Mouse (Mus musculus) CD4-positive, CD25-positive, alpha-beta regulatory T cell, adult 4 months (primary cell): Measurements from ENCODE around the gene Fcho1. TPM values are rescaled to one million over a fixed set of nuclear protein-coding genes. Genes with fewer than 3 reads are reported as not detected.

Experiments used
- ATAC-seq: one replicate; pipeline ENCODE4 v1.8.0; 2017
- polyA plus RNA-seq, 2 experiments: library from polyadenylated mRNA; unstranded; fragments of 100-300 nt; shearing (Covaris generic); gene quantifications; one replicate each; pipeline ENCODE4 v1.2.1; 2017

The Fcho1 gene
- polyA plus RNA-seq, 2 experiments from 2014 or later: 40.4 to 46.7 TPM

DNA sequence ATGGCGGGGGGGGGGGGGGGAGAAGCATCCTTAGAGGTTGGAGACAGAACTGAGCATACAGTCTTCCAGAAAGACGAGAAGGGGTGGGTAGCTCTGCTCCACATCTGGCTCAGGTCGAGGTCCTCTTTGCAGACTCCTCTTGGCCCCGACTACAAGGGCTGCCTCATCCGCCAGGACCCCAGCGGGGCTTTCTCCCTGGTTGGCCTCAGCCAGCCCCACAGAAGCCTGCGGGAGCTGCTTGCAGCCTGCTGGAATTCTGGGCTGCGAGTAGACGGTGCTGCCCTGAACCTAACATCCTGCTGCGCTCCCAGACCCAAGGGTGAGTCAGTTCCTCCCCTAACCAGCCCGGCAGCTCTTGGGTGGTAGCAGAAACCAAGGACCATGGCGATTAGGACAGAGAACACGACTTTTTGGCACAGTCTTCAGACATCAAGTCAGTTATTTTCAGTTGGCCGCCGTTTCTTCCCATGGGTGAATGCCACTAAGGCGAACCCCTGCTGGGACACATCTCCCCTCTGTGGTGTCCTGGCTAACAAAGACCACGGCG is 44.1 kb downstream of the Fcho1 start:
- ATAC-seq: no peak

DNA sequence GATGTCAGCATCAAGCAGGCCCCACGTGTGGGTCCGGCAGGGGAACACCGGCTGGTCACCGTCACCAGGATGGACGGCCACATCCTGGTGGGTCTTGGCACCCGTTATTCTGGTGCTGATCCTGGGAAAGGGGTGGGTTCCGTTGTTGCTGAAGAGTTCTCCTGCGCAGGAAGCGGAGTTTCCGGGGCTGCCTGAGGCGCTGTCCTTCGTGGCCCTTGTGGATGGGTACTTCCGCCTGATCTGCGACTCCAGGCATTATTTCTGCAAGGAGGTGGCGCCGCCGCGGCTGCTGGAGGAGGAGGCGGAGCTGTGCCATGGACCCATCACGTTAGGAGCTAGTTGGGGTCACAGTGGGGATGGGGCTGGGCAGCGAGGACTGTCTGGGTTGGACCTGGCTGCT is 45.0 kb downstream of the Fcho1 start:
- no peak for ATAC-seq

DNA sequence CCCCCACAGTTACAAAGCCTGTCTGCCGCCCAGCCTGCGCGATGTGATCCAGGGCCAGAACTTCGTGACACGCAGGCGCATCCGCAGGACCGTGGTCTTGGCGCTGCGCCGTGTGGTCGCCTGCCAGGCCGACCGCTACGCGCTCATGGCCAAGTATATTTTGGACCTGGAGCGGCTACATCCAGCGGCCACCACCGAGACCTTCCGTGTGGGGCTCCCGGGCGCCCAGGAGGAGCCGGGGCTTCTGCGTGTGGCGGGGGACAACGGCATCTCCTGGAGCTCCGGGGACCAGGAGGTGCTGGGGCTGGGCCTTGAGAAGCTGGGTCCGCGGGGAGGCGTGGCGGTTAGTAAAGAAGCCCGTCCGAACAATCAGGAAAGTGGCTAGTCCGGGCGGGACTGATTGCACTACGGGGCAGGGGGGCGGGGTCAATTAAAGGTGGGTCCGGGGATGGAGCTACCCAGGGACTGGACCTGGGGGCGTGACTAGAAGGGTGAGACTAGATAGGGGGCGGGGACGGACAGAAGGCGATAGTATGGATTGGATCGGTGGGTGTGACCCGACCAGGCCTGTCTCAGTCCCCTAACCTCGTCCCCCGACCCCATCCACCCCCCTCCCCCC is 45.9 kb downstream of the Fcho1 start:
- ATAC-seq: no peak

DNA sequence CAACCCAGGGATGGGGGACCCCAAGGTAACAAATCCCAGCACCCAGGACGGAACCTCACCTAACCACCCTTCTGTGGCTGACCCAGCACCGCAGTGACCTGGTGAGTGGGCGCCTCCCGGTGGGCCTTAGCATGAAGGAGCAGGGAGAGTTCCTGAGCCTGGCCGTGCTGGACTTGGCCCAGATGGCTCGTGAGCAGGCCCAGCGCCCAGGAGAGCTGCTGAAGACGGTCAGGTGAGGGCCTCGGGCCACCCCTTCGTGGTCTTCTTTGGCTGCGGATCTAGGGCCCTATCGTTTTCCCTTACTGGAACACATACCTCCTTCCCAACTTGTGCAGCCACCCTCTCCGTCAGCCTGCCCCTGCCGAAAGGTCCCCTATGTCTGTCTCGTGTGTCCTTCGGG is 46.4 kb downstream of the Fcho1 start:
- ATAC-seq: no peak

DNA sequence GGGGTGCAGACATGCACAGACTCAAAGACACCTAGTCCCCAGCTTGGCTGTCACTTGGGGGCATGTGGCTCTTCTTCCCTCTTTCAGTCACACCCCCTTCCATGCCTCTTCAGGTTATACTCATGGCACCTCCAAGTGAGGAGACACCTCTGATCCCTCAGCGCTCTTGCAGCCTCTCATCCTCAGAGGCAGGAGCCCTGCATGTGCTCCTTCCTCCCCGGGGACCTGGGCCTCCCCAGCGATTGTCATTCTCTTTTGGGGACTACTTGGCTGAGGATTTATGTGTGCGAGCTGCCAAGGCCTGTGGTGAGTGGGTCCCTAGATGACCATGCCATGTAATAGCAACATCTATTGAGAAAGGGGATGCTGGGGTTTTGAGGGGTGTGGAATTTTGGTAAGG is 47.3 kb downstream of the Fcho1 start:
- no peak for ATAC-seq

DNA sequence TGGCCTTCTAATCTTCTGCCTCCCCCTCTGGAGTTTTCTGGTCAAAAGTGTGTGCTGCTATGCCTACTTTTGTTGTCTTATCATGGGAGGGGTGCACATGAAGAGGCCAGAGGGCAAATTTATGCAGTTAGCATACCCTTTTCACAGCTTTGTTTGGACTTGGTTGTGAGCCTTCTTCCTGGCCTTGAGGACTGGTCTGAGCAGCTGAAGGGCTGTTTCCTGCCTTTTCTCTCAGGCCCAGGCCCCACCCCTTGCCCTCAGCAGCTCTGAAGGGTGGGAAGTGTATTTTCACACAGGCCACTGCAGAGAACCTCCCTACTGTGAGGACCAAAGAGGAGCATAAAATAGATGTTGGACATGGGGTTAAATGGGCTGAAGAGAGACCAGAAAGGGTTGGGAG is 48.0 kb downstream of the Fcho1 start:
- ATAC-seq: no peak

DNA sequence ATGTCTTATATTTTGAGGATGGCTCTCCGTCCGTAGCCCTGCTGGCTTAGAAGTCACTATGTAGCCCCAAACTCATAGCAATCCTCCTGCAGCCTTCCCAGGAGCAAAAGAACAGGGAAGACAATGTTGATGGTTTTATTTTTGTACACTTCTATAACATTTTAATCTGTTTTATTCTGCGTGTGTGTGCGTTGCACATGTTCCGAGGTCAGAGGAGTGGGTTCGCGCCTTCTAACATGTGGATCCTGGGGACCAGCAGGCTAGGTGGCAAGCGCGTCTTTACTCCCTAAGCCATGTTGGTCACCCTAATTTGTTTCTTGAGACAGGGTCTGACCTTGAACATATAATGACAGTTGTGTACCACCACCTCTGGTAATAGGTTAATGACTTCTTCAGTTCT is 48.7 kb downstream of the Fcho1 start:
- ATAC-seq: no peak

DNA sequence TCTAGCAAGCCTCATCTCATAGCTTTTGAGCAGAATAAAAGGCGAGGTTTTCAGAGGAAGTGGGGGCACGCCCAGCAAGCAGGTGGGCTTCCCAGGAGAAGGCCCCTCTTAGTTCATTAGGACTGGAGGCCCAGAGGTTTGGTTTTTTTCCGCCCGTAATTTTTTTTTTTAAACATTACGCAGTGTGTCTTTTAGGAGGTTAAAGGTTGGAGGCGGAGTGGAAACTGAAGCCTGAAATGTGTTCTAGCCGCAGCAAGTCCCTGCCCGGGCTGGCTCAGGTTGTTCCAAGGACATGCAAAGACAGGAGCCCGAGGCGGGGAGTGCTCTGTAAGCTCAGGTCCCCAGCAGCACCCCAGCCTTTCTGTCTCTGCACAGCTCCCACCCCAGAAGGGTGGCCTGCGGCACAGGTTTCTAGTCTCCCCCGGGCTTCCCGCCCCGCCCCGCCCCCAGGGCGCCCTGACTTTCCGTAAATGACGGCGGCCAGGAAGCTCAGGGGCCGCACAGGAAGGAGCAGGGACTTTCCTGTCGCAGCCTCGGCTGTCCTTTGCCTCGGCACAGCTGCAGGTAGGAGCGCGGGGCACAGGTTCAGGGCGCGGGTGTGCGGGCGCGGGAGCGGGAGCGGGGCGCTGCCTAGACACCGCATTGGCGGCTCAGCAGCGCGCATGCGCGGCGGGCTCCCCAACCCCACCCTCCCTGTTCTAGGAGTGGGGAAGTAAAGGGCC is 49.3 kb downstream of the Fcho1 start, which contains the start of gene Jak3:
Gene Jak3 (plus strand): TSS at position 277 of the 722 bp plus-strand sequence.
- ATAC-seq: peak; percentile 74

DNA sequence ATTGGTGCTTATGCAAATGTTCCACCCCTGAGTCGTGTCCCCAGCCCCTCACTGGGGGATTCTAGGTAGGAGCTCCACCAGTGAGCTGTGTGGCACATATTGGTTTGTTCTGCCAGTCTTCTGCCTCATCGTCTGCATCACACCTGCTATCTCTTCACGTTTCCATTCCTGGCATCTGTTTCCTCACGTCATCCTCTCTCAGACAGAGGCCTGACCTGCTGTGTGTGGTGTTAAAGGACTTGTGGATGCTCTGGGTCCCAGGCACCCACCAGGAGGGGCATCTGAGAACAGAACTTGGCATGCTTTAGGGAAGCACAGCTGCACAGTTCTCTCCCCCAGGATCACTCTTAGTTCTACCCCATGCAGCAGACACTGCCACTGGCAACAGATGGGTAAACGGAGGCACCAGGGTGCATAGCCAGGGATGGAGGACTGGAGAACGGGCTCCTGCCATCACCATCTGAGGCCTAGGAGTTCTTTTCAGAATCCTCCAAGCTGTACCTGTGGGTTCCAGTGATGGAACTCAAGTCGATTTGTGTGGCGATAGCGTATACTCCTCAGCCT is 50.0 kb downstream of the Fcho1 start:
- ATAC-seq: no peak

DNA sequence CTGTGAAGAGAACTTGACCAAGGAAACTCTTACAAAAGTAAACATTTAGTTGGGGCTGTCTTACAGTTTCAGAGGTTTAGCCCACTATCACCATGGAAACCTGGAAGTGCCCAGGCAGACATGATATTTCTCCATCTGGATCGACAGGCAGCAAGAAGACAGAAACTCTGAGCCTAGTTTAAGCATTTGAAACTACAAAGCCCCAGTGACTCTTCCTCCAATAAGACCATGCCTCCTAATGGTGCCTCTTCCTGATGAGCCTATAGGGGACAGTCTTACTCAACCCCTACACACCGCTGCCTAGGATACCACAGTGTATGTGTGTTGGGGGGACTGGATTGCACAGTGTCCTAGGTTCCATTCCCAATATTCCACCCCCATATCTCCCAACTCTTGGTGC is 51.4 kb downstream of the Fcho1 start:
- ATAC-seq: no peak

DNA sequence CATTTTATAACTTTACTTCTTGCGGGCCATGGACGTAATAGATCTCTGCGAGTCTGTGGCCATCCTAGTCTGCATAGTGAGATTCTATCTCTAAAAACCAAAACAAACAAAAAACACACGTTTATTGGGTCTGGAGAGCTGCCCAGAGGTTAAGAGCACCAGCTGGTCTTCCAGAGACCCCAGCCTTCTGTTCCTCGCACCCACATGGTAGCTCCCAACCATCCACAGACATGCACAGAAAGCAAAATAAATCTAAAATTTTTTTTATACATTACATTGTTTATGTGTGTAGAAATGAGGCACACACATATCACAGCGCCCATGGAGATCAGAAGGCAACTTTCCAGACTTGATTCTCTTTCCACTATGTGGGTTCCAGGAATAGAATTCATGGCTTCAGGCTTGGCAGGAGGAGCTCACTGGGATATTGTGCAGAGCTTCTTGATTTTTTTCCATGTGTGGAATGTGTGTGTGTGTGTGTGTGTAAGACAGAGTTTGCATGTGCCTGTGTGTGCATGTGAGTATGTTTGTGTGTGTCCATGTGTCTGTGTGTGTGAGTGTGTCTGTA is 53.3 kb downstream of the Fcho1 start:
- ATAC-seq: no peak

DNA sequence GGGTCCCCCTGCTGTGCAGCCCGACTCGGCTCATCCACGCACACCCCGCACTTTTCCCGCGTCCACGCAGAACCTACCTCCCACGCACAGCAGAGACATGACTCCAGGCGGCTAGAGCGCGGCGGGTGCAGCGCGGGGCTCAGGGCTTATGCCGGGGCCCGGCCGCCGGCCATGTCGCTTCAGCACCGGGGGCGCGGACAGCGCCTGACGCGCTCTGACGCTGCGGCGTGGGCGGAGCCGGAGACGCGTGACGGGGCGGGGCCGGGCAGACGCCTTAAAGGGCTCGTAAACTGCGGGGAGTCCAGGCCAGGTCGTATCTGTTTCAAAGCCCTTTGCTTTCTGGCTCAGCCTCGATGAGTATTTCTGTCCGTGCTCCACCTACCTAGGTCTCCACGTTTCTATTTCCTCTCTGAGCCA is 54.0 kb downstream of the Fcho1 start, which contains the start of gene Unc13a:
Gene Unc13a (minus strand): TSS at position 209 of the 417 bp plus-strand sequence.
- ATAC-seq: peak; percentile 61

DNA sequence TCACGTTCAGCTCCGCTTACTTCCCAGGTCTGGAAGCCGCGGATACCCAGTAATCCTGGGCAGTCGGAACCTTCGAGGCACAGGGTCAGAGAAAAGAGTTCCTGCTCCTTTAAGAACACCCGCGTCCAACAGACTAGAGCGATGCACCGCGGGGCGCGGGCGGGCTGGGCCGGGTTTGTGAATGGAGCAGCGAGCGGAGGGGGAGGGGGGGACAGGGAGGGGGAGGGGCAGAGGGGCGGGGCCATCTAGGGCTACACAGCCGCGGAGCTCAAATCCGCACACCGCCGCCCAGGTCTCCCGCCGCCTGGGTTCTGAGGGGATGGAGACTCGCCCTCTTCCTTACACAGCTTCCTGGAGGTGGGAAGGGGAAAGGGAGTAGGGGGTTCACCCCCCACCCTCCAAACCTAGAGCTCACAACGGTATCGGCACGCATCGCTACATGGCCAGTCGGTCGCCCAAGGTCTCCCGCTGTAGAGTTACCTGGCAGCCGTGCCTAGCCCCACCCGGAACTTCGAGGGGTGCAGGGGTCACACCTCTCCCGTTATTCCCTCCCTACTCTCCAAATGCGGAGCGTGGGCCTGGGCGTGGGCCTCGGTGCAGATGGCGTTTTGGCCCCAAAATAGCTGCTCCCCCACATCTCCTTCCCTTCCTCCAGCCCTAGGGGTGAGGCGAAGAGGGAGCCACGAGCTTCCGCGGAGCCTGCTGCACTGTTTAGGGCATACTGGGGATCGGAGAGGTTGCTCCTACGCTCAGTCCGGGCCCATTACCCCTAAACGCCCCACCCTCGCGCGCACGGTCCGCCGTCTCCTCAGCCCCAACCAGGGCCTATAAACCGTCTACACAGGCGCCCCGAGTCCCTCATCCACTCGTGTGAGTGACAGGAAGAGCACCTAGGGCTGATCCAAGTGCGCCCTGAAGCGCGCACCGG is 54.6 kb downstream of the Fcho1 start:
- ATAC-seq: peak; percentile 21

DNA sequence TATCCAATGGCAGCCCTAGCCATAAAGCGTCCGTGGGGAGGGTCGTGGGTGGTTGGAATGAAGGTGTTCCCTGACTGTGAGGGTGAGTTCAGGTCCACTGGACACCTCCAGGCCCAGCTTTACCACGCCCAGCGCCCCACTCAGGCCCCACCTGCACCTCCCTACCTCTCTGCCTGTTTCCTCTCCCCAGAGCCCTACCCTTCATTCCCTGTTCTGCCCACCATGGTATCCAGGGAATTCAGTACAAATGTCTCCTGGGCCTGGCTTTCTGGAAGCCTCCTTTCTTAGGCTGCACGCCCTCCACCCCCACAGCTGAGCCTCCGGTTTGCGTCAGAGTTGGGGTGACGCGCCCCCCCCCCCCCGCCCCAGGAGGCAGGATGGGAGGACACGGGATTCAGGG is 55.3 kb downstream of the Fcho1 start:
- no peak for ATAC-seq

DNA sequence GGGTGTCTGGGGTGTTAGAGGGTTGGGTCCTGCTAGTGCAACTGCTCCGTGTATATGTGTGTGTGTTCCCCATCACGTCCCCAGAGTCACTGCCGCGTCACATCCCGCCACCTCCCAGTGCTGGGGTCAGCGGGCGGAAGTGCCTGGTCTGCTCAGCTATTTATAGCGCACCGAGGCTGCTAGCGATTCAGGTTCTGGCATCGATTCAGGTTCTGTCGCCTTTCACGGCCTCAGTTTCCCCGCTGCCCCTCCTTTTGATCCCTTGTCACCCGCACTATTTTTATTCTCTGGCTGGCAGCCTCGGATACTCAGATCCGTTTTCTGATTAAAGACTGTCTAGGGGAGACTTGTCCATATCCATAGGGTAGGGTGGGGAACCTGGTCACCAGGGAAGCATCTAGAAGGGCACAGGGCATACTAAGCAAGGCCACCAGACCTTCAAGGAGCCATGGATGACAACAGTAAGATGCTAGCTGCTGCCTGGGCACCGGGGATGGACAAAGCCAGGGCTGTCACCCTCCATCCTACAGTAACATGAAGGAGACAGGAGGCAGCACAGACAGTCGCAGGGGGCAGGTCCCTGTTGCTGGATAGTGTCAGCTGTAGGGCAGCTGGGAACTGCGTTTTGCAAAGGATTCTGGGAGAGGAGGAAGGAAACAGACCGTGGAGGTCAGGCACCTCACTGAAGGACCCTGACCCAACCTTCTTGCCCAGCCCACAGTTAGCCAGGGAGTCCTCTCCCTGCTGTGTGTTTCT is 57.1 kb downstream of the Fcho1 start:
- peak; percentile 73 for ATAC-seq

DNA sequence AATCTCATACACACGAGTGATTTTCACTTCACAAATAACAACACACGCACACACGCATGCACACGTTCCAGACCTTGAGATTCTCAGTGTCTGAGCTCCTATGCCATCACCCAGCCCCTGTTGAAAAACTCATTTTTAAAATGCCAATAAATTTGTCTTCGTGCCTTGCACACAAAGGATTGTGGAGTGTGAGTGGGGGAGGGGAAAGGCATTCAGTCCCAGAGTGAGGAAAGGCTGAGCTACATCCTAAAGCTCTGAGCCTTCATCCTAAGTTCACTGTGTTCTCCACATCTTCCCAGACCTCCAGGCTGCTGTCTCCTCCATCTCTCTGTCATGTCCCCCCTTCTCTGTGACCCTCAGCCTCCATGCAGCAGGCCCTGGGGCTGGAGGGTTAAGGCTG is 58.3 kb downstream of the Fcho1 start:
- no peak for ATAC-seq

DNA sequence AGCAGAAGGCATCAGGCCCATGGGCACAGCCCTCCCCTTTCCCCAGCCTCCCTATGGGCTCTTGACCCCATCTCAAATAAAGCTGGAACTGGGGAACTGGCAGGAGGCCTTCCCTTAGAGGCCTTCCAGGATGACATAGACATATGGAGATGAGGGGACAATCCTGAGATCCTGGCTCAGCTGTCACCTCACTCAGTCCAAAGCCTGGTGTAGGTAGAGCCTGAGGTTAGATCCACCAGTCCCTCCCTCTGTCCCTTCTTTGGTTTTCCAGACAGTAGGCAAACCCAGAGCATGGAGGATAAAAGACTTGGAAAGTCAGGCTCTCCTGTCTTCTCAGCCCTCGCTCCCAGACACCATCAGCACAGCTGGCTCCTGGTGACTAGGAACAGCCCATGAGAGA is 58.7 kb downstream of the Fcho1 start:
- no peak for ATAC-seq

DNA sequence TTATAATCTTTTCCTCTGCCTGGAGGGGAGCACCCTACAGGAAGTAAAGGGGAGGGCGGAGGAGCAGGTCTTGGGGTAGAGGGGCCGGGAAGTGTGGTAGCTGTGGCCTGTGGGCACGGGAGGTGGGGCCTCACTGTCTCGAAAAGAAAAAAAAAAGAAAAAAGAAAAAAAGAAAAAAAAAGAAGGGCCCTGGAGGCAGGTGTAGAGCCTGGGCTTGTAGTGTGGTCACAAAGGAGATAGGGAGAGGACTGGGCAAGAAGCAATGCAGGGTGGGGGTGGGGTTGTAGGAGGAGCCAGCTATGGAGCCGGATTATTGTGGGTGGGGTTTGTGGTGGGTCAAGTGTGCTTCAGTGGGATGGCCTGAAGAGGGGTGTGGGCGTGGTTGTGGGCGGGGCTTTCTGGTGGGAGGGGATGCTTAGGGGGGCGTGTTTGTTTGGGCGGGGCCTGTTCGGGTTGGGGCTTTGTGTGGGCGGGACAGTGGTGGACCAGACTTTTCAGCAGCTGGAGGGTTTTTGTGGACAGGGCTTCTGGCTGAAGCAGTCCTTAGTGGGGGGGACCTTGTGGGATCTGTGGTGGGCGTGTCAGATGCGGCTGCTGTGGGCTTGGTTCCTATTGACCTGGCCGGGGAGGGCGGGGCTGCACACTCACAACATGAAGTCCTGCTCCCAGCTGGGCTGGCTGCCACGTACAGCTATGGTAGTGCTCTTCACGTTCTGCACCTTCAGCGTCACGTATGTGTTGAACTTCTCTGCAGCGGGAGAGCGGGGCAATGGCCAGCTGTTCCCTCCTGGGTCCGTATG is 60.0 kb downstream of the Fcho1 start:
- ATAC-seq: peak; percentile 66

DNA sequence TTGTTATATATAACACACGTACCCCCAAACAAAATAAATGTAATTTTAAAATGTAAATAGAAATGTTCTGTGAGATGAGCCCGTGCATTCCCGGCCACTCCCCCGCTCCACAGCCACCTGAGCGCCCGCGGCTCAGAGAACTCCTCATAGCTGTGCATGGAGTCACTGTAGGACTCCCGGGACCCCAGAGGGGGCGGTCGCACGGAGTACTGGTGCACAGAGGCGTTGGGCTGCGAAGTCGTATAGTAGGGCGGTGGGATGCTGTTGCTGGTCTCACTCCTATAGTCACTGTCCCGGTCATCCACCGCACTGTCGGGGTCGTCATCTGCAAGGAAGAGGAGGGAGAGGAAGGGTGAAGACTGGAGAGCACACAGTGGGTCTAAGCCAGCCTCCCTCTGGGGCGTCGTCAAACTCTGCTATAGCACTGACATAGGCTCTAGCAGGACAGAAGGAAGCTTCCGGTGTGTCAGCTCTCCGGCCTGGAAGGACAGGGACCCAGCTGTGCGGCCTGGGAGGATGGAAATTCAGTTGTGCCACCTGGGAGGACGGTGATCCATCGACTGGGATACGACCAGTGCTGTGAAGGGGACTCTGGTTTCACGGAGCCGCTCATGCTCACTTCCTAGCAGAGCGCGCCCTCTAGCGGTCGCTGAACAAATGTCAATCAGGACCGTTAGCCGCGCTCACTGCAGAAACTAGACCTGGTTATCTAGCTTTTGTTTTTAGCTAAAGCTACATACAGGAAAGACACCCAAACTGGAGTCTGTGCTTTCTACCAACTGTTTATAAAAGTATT is 65.0 kb downstream of the Fcho1 start:
- peak; percentile 76 for ATAC-seq

DNA sequence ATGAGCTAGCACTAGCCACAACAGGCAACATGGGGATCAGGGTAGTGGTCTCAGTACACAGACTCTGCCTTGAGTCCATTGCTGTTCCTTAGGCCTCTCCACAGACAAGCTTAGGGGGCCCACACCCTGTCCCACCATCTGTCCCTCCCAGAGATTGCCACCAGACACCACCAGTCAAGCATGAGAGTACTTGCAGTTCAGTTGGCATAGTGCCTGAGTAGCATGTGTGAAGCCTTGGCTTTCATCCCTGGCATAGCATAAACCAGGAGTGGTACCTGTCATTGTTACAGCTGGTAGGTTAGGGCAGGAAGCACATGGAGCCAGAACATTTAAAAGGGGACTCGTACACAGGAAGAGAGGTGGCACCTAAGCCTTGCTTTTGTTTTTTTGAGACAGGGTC is 65.8 kb downstream of the Fcho1 start:
- ATAC-seq: no peak
